Mouse (Mus musculus) CH12.LX (cell line): Measurements from ENCODE around the gene Lrrc61. TPM values are rescaled to one million over a fixed set of nuclear protein-coding genes. Genes with fewer than 3 reads are reported as not detected.
A peak's percentile ranks its signal among the peaks of the same experiment; 100 is the strongest.

Experiments used
- DNase-seq: peaks from one replicate; pipeline ENCODE4 v3.0.0-alpha.2; 2013; ENCODE audit errors: extremely low read depth
- H3K27ac ChIP-seq: 2 replicates; pipeline ENCODE4 v1.5.1; 2012; ENCODE audit warnings: low read depth, mild to moderate bottlenecking, control low read depth, moderate library complexity; ENCODE audit not compliant: insufficient read depth
- H3K27me3 ChIP-seq: replicated peaks from 2 replicates; pipeline ENCODE3; 2012; ENCODE audit warnings: inconsistent platforms
- H3K36me3 ChIP-seq, 2 experiments: replicated peaks in 1 of 2; 2 replicates each; pipeline versions ENCODE3 to v1.6.1; 2012; ENCODE audit warnings: inconsistent platforms in 1 of 2, low read length in 1 of 2, mild to moderate bottlenecking in 1 of 2, mixed read lengths in 1 of 2, moderate library complexity in 1 of 2; ENCODE audit not compliant: control insufficient read depth in 1 of 2, insufficient read depth in 1 of 2
- H3K4me1 ChIP-seq, 2 experiments: 2 replicates each; pipeline ENCODE4 v1.6.1; 2012; ENCODE audit warnings: inconsistent platforms in 1 of 2, moderate library complexity in 1 of 2; ENCODE audit not compliant: insufficient read depth in 2 of 2, control insufficient read depth in 1 of 2
- H3K4me2 ChIP-seq: 2 replicates; pipeline ENCODE4 v1.6.1; 2012; ENCODE audit warnings: low read depth, mild to moderate bottlenecking, control low read depth; ENCODE audit not compliant: poor library complexity, insufficient read depth, severe bottlenecking
- H3K4me3 ChIP-seq, 3 experiments: fragments of 150-350 bp in 1 of 3; sonication (generic) in 1 of 3; replicated peaks in 1 of 3; 2 replicates each; pipeline versions ENCODE3 to v1.5.1; 2011 to 2012; ENCODE audit warnings: low read depth in 2 of 3, low read length in 2 of 3, mild to moderate bottlenecking in 2 of 3, moderate library complexity in 2 of 3, control low read depth in 1 of 3, improper control_type of control experiment in 1 of 3, inconsistent platforms in 1 of 3, mixed read lengths in 1 of 3; ENCODE audit not compliant: poor library complexity in 1 of 3
- H3K79me2 ChIP-seq: replicated peaks from 2 replicates; pipeline ENCODE4 v1.6.1; 2012; ENCODE audit warnings: mild to moderate bottlenecking, moderate library complexity; ENCODE audit not compliant: control insufficient read depth, poor library complexity, insufficient read depth, severe bottlenecking; ENCODE audit errors: extremely low read depth
- H3K9ac ChIP-seq: 2 replicates; pipeline ENCODE4 v1.6.1; 2012; ENCODE audit warnings: low read depth, mild to moderate bottlenecking, control low read depth, moderate library complexity; ENCODE audit not compliant: insufficient read depth
- H3K9me3 ChIP-seq: replicated peaks from 2 replicates; pipeline ENCODE3; 2012; ENCODE audit warnings: low read length, inconsistent platforms, mixed read lengths
- HCFC1 ChIP-seq: IDR thresholded peaks from 2 replicates; pipeline ENCODE4 v1.6.1; 2012; ENCODE audit warnings: low read depth, mild to moderate bottlenecking, inconsistent platforms, low read length, improper control_type of control experiment
- KAT2A ChIP-seq: IDR thresholded peaks from 2 replicates; pipeline ENCODE4 v1.6.1; 2012; ENCODE audit warnings: low read length, improper control_type of control experiment, inconsistent platforms; ENCODE audit not compliant: insufficient replicate concordance
- MXI1 ChIP-seq: IDR thresholded peaks from 2 replicates; pipeline ENCODE4 v1.6.1; 2011; ENCODE audit warnings: mild to moderate bottlenecking, low read depth, low read length, improper control_type of control experiment
- MYC ChIP-seq: IDR thresholded peaks from 2 replicates; pipeline ENCODE4 v1.6.1; 2011; ENCODE audit warnings: low read depth, mild to moderate bottlenecking, improper control_type of control experiment, low read length
- NELFE ChIP-seq: IDR thresholded peaks from 2 replicates; pipeline ENCODE4 v1.6.1; 2011; ENCODE audit warnings: low read depth, low read length, improper control_type of control experiment
- POLR2A ChIP-seq: IDR thresholded peaks from 2 replicates; pipeline ENCODE4 v1.6.1; 2011; ENCODE audit warnings: low read depth, mild to moderate bottlenecking, improper control_type of control experiment, low read length
- RCOR1 ChIP-seq: conservative IDR thresholded peaks from 2 replicates; pipeline ENCODE4 v1.6.1; 2012; ENCODE audit warnings: low read depth, mild to moderate bottlenecking, inconsistent platforms, low read length, improper control_type of control experiment
- USF2 ChIP-seq: conservative IDR thresholded peaks from 2 replicates; pipeline ENCODE4 v1.6.1; 2011; ENCODE audit warnings: low read depth, low read length, improper control_type of control experiment
- dilution Hi-C: fragments of 300-500 bp; cut with MboI; formaldehyde crosslinking; loops from 2 replicates; pipeline ENCODE4 v1.14.3; 2020; ENCODE audit warnings: low sequenced_read_pairs; ENCODE audit not compliant: extremely low pct_unique_long_range_greater_than_20kb, extremely low pct_ligation_motif_present
- in situ Hi-C: fragments of 300-500 bp; cut with MboI; formaldehyde crosslinking; loops from 3 replicates; pipeline ENCODE4 v1.14.3; 2019; ENCODE audit warnings: low sequenced_read_pairs, low pct_ligation_motif_present, low pct_unique_long_range_greater_than_20kb, mixed read lengths
- polyA plus RNA-seq: library from polyadenylated mRNA; unstranded; fragments of >175 nt; gene quantifications from 2 replicates; pipeline ENCODE4 v1.2.1, GENCODE M21; 2012; ENCODE audit warnings: low read depth; ENCODE audit not compliant: insufficient read length
- total RNA-seq, 2 experiments: library from RNA; depleted of rRNA; stranded (reverse); fragments of 300-350 nt in 1 of 2; fragments of >200 nt in 1 of 2; gene quantifications; 2 replicates each; pipeline ENCODE4 v1.2.3; 2012 to 2014

Gene Lrrc61
- total and polyA plus RNA-seq, 3 experiments: 5.6 to 14.2 (median 13.7) TPM

GRCm38 (mm10) chr6:48553819-48554218 is 777 bp upstream of the Lrrc61 start:
- no peak for TF ChIP-seq MYC
- no peak for TF ChIP-seq USF2
- peak overlapping the region; percentile 83 for H3K4me2 ChIP-seq
- dilution Hi-C loops: no loop called here
- H3K27me3 ChIP-seq: peaks cover 32% of the 10 kb centered on the region
- peak overlapping the region in 2 of 3 experiments; percentile 63 to 87 for H3K4me3 ChIP-seq
- no peaks in the 10 kb centered on the region for H3K9me3 ChIP-seq
- in situ Hi-C loops: no loop called here
- peaks cover 4 to 14% of the 10 kb centered on the region in 2 experiments for H3K4me1 ChIP-seq
- H3K36me3 ChIP-seq: peaks cover 0 to 8% of the 10 kb centered on the region in 2 experiments
- no peak overlapping the region for H3K27ac ChIP-seq
- DNase-seq: no peak
- H3K79me2 ChIP-seq: no peaks in the 10 kb centered on the region
- peak overlapping the region; percentile 74; the same call in 1 of the 2 replicates for H3K9ac ChIP-seq

DNA sequence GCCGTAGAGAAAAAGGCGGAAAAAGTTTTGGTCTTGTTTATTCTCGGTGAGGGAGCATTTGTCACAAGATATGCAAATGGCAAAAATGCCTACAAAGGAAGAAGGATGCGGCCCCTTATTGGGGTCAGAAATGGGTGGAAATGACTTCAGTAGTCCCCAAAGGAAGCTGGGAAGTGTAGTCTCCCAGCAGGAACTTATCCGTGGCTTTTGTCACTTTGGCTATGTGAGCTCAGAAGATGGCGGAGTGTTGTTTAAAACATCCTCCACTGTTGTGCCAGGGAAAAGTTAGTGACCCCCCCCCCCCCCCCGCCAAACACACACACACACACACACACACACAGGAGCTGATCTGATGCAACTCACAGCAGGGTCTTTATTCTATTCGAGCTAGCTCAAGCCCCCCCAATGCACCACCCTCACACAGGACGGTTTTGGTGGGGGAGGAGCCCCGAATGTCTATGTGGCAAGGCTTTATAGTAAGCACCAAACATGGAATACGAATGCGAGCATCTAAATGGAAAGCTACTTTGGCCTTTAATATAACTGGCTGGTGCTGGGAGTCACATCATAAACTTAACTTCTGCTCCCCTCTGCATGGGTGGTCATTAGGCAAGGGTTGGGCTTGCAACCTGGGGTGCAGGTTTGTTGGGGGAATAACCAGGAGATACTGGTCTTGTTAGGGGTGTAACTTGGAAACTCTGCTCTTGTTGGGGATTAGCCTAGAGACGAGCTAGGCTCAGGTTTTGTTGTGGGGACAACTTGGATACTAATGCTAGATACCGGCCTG is 701 bp downstream of the Lrrc61 start:
- H3K9ac ChIP-seq: peak overlapping the region; percentile 76
- peaks cover 0 to 13% of the 10 kb centered on the region in 2 experiments for H3K36me3 ChIP-seq
- peaks cover 23% of the 10 kb centered on the region for H3K27me3 ChIP-seq
- dilution Hi-C loops (no loop called here), in situ Hi-C loops (loop anchor here (5.0 kb wide), 1 partner anchor 72 kb away; the partner anchor contains the start of gene AI854703)
- peaks cover 4 to 14% of the 10 kb centered on the region in 2 experiments for H3K4me1 ChIP-seq
- H3K27ac ChIP-seq: peak overlapping the region; percentile 45; the same call in 1 of the 2 replicates
- H3K79me2 ChIP-seq: no peaks in the 10 kb centered on the region
- H3K9me3 ChIP-seq: no peaks in the 10 kb centered on the region
- H3K4me3 ChIP-seq: peak overlapping the region; percentile 63 to 87 (median 63)
- peak overlapping the region; percentile 77 for H3K4me2 ChIP-seq
- TF ChIP-seq USF2: no peak
- no peak for TF ChIP-seq MXI1
- peak; percentile 74 for TF ChIP-seq HCFC1
- no peak for TF ChIP-seq POLR2A
- DNase-seq: peak; percentile 65

- Histone ChIP-seq H3K4me3 (no peak overlapping the region), H3K9me3 (no peaks in the 10 kb centered on the region), H3K36me3 (peaks cover 0 to 16% of the 10 kb centered on the region in 2 experiments), H3K79me2 (no peaks in the 10 kb centered on the region), H3K9ac (no peak overlapping the region), H3K4me1 (peaks cover 4 to 14% of the 10 kb centered on the region in 2 experiments), H3K27me3 (peaks cover 17% of the 10 kb centered on the region), H3K27ac (no peak overlapping the region), H3K4me2 (no peak overlapping the region; the same call in 1 of the 2 replicates)
- no peak for DNase-seq
- in situ Hi-C loops (loop anchor here (5.0 kb wide), 1 partner anchor 71 kb away; the partner anchor contains the start of gene AI854703), dilution Hi-C loops (no loop called here)
- TF ChIP-seq NELFE (no peak), RCOR1 (no peak), KAT2A (no peak), MYC (no peak)
- TF ChIP-seq, all 38 proteins: peak for 0
Measured at GRCm38 (mm10) chr6:48555956-48556355, 1.4 kb downstream of the Lrrc61 start.
